Mouse (Mus musculus) Patski (cell line): Measurements from ENCODE around the gene Lrrc20. TPM values are rescaled to one million over a fixed set of nuclear protein-coding genes. Genes with fewer than 3 reads are reported as not detected.

Experiments used
- ATAC-seq: fragments of 100-300 bp; one replicate; pipeline ENCODE4 v1.8.0; 2021
- CTCF ChIA-PET: fragments of 350-600 bp; sonication (Branson Sonifier 250); formaldehyde crosslinking; loops from one replicate; lab custom pipeline; 2022; ENCODE audit warnings: inconsistent platforms; lab: Charles Lee
- POLR2A ChIA-PET: fragments of 350-600 bp; sonication (Branson Sonifier 250); formaldehyde crosslinking; loops from one replicate; lab custom pipeline; 2022; ENCODE audit warnings: antibody characterized with exemption, inconsistent platforms; lab: Charles Lee
- DNase-seq: peaks from one replicate; pipeline ENCODE4 v3.0.0-alpha.2; 2011; ENCODE audit warnings: low read depth, low spot score
- H3K27me3 ChIP-seq: fragments of 371-371 bp; one replicate; pipeline ENCODE4 v1.5.1; 2021
- CTCF ChIP-seq: fragments of 100-300 bp; IDR thresholded peaks from one replicate; pipeline ENCODE4 v1.5.1; 2021
- in situ Hi-C: fragments of 300-500 bp; cut with MboI; formaldehyde crosslinking; loops from 3 replicates; pipeline ENCODE4 v1.11.1; 2018; ENCODE audit warnings: low pct_unique_long_range_greater_than_20kb, mixed read lengths
- polyA plus RNA-seq: library from polyadenylated mRNA; unstranded; gene quantifications from one replicate; pipeline ENCODE4 v1.2.3, GENCODE M21; 2021

Gene Lrrc20
- polyA plus RNA-seq, 1 experiment from 2014 or later: 14.0 TPM

DNA sequence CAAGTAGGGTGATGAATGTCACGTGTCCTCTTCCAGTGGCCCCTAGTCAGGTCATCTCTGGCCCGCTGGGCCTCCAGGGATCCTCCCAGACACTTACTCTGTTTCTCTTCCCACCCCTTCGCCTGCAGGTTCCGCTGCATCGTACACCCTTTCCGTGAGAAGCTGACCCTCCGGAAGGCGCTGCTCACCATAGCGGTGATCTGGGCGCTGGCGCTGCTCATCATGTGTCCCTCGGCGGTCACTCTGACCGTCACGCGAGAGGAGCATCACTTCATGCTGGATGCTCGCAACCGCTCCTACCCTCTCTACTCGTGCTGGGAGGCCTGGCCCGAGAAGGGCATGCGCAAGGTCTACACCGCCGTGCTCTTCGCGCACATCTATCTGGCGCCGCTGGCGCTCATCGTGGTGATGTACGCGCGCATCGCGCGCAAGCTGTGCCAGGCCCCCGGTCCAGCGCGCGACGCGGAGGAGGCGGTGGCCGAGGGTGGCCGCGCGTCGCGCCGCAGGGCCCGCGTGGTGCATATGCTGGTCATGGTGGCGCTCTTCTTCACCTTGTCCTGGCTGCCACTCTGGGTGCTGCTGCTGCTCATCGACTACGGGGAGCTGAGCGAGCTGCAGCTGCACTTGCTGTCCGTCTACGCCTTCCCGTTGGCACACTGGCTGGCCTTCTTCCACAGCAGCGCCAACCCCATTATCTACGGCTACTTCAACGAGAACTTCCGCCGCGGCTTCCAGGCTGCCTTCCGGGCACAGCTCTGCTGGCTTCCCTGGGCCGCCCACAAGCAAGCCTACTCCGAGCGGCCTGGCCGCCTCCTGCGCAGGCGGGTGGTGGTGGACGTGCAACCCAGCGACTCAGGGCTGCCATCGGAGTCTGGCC is 150.0 kb downstream of the Lrrc20 start:
- ChIA-PET POLR2A (no interaction called here), CTCF (no interaction called here)
- in situ Hi-C loops: no loop called here
- ATAC-seq (no peak), DNase-seq (no peak)
- H3K27me3 ChIP-seq: no peaks in the 10 kb centered on the region
- no peak for TF ChIP-seq CTCF

DNA sequence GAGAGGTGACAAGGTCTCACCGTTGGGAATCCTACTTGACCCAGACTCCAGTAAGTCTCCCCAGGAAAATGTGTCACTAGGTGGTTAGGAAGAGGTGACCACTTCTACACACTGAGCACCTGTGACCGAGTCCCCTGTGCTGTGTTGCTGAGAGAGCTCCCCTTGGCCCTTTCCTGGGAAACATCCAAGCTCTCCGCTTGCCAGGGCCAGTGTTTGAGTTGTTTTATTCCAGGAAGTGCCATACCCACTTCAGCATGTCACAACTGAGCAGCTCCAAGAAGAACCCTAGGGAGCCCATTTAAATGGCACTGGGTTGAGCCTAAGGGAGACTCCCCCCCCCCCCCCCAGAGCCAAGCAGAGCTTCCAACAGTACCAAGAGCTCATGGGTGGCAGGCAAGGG is 150.9 kb downstream of the Lrrc20 start:
- DNase-seq (no peak), ATAC-seq (peak; percentile 5)
- ChIA-PET POLR2A (interaction anchor here (1.3 kb wide), 1 partner anchor 21 kb away, joined by 6 read pairs; the partner anchor contains the start of gene Ppa1), CTCF (interaction anchor here (0.8 to 1.3 kb wide), 3 partner anchors 18 to 155 kb away, joined by 3 to 5 read pairs (median 3); no protein-coding TSS in a partner anchor)
- no peak for TF ChIP-seq CTCF
- H3K27me3 ChIP-seq: no peaks in the 10 kb centered on the region
- in situ Hi-C loops: no loop called here

DNA sequence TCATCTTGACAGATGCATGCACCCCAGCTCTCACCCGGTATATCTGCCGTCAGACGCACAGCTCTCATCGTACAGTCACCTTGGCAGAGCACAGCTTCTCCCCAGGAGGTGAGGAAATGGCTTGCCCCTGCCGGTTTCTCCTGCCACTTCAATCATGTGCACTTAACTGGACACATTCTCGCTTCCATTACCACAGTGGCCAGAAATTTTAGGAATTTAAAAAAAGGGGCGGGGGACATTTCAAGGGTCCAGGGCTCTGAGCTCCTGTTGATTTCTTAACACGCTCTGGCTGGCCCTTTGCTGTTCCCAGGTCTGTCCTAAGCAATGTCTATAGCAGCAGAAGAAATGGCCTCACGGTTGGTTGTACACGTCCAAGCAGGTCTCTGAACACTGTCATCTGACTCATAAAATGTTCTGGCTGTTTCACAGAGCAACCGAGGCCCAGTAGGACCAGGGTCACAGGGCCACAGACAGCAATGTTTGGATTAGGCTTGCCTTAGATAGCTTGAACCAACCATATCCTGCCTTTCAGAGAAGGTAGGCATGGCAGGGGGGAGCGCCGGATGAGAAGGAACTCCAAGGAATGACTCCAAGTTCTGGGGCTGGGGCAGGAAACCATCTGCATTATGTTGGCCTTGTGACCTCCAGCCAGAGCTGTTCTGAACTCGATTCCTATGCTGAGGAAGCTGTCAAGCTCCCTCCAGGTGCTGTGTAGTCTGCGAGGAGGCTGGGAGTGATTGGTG is 151.8 kb downstream of the Lrrc20 start:
- no peaks in the 10 kb centered on the region for H3K27me3 ChIP-seq
- ATAC-seq: peak; percentile 75
- no peak for TF ChIP-seq CTCF
- ChIA-PET POLR2A (interaction anchor here (1.1 to 1.3 kb wide), 2 partner anchors 13 to 21 kb away, joined by 4 to 6 read pairs; partner anchors contain the start of gene Ppa1), CTCF (interaction anchor here (0.8 to 1.4 kb wide), 5 partner anchors 10 to 155 kb away, joined by 3 to 5 read pairs (median 3); partner anchors contain the start of gene Ppa1)
- in situ Hi-C loops: no loop called here
- DNase-seq: no peak

DNA sequence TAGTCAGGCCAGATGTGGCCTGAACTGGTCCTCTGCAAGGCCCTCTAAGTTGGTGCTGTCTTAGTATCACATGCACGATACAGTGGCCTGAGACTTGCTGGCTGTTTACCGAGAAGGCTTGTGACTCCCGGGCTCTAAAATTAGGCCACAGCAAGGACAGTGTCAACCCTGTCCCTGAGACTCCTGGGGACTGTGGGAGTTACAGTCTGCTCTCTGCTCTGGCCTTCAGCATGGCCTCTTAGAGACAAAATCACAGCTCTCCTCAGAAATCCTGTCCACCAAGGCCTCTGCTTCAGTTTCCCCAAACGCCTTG is 152.3 kb downstream of the Lrrc20 start:
- DNase-seq: no peak
- in situ Hi-C loops: no loop called here
- POLR2A ChIA-PET: interaction anchor here (1.1 to 1.3 kb wide), 2 partner anchors 13 to 20 kb away, joined by 4 to 6 read pairs; partner anchors contain the start of gene Ppa1
- no peak for TF ChIP-seq CTCF
- CTCF ChIA-PET: interaction anchor here (1.1 to 1.4 kb wide), 3 partner anchors 10 to 29 kb away, joined by 3 to 5 read pairs (median 4); partner anchors contain the start of gene Ppa1
- no peak for ATAC-seq
- no peaks in the 10 kb centered on the region for H3K27me3 ChIP-seq

Other genes with a start within 250 kb of the Lrrc20 start
- 13.2 TPM for gene Adamts14, start 202.4 kb upstream of the Lrrc20 start, polyA plus RNA-seq
- gene Prf1, start 178.0 kb upstream of the Lrrc20 start, polyA plus RNA-seq: not detected
- gene Pald1, start 92.3 kb upstream of the Lrrc20 start, polyA plus RNA-seq: 14.5 TPM
- gene Nodal, start 57.8 kb upstream of the Lrrc20 start, polyA plus RNA-seq: not detected
- gene Eif4ebp2, start 23.1 kb upstream of the Lrrc20 start, polyA plus RNA-seq: 47.4 TPM
- gene Npffr1, start 119.7 kb downstream of the Lrrc20 start, polyA plus RNA-seq: 0.26 TPM
- gene Ppa1, start 172.8 kb downstream of the Lrrc20 start, polyA plus RNA-seq: 112 TPM
- gene Sar1a, start 204.5 kb downstream of the Lrrc20 start, polyA plus RNA-seq: 146 TPM
- gene Tysnd1, start 219.7 kb downstream of the Lrrc20 start, polyA plus RNA-seq: 30.6 TPM
- gene Aifm2, start 239.5 kb downstream of the Lrrc20 start, polyA plus RNA-seq: 43.0 TPM